Mouse (Mus musculus) kidney, postnatal 36 days (tissue): Measurements from ENCODE around the gene Mettl27.
"Not testable (repeated sequence)": the region's sequence is repeated elsewhere in the genome, so short reads cannot be mapped to it uniquely, and the experiment has no call there.

ENCODE experiments used
- DNase-seq, 2 experiments: peaks; one replicate each; pipeline ENCODE4 v3.0.0; 2021 to 2022; ENCODE audit warnings: mixed read lengths in 2 of 2

Gene Mettl27

DNA sequence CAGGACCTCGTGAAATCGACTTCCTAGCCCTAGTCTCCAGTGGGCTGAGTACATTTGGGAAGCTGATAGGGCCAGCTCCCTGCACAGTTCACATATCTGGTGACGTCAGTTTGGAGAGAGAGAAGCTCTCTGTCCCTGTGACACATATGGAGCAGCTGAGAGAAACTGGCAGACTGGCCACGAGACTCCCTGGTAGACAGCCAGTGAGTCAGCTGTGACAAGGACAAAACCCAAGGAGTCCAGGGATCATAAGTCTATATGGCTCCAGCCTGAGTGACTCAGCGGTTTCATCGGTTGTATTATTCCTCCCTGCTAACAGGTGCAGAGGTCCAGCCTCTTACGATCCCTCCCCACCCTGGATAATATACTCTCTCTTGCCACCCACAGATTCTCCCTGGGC is 26.9 kb downstream of the Mettl27 start:
- peak in 1 of 2 experiments; percentile 25 for DNase-seq

- no peak for DNase-seq
Measured at GRCm38 (mm10) chr5:134960430-134960829, 28.3 kb downstream of the Mettl27 start.

DNA sequence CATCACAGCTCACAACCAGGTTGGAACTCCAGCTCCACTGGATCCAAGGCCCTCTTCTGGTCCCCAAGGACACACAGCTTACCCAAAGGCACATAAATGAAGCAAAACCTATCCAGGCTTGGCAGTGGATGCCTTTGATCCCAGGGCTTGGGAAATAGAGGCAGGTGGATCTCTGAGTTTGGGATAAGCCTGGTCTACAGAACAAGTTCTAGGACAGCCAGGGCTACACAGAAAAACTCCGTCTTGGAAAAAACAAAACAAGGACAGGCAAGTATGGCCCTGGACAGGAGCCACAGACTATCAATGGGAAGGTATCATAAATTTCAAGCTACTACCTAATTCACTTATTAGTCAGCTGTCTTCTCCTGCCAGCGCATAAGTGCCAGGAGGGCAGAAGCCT is 29.4 kb downstream of the Mettl27 start:
- no peak for DNase-seq

DNA sequence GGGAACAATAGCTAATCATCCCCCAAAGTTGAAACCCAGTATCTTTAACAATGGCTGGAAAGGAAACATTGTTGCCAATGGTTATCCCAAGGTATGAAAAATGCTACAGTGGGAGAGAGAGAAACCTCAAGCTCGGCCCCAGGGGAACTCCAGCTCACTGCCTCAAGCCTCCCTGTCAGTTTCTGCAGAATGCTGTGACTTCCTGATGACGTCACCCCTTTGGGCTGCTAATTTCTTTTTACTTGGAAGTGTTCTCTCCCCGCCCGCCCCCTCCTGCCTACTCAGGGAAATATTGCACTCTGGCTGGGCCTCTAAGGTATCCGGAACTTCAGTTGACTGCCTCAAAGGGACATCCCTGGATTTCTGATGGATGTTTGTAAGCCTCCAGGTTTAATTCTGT is 31.4 kb downstream of the Mettl27 start:
- DNase-seq: peak; percentile 55 to 69

DNA sequence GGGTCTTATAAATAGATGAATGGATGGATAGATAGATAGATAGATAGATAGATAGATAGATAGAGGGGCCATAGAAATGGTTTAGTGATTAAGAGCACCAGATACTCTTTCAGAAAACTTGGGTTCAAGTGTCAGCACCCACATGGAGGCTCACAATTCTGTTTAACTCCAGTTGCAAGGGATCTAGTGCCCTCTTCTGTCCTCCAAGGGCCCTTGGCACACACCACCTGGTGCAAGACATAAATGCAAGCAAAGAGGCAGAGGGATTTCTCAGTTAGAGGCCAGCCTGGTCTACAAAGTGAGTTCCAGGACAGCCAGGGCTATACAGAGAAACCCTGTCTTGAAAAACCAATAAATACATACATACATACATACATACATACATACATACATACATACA is 32.5 kb downstream of the Mettl27 start:
- not testable (repeated sequence) for DNase-seq

DNA sequence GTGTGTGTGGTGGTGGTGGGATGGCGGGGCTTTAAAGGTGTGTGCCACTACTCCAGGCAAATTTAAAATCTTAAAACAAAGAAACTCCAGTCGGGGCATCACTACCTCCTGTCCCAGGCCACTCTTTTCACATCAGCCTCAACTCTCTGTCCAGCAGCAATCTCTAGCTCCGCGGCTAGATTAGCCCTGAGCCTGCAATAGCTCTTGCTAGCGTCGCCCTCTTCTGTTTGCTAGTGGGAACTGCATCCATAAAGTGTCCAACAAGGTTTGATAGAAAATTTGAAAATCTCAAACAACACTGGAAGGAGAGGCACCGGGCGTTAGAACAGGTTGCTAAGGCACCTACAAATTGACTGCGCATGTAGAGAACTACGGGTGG is 33.3 kb downstream of the Mettl27 start:
- DNase-seq: peak; percentile 79 to 88

GRCm38 (mm10) chr5:134965852-134966821 is 34.0 kb downstream of the Mettl27 start:
- peak; percentile 54 to 64 for DNase-seq

DNA sequence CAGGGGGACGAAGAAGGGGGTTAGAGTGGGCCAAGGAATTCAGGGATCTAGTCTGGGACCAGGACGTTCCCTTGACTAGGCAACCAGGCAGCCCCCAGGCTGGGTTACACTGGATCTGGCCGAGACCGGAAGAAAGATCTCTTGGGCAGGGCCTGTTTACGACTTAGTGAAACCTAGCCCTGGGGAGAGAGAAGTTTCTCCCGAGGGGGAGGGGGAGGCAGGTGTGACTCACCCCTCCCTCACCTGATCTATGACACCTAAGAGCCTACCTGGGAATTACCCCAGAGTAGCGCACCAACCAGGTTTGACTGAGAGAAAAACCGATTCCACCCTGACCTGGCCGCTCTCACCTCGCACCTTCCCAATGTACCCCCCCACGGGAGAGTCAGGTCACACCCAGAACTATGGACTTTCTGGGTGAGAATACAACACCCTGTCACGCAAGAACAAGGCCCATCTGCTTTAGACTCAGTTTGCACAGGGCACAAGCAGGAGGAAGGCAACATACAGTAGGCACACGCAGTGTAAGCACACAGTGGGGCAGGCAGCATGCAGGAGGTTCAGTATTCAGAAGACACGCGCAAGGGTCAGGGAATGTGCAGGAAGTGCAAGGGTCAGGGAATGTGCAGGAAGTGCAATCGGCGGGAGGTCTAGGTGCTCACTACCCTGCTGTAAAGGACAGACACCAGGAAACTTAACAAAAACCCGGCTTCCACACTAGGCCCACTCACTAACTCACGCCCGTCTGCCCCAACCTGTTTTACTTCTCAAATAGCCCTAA is 35.2 kb downstream of the Mettl27 start:
- no peak for DNase-seq

DNA sequence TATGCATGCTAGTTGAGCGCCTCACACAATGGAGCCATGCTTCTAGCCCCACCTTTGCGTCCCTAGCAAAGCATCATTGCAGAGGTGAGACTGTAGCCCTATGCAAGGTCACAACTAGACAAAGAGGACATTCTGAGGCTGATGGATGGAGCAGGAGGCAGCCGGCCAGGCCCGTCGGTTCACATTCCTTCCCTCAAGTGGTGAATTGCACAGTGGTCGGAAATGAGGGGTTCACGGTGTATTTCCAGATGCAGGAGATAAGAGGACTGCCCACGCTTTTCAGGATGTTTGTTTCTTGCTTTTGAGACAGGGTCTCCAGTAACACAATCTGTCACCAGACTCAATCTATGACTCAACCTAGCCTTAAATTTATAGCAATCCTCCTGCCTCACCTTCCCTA is 38.5 kb downstream of the Mettl27 start:
- no peak for DNase-seq

DNA sequence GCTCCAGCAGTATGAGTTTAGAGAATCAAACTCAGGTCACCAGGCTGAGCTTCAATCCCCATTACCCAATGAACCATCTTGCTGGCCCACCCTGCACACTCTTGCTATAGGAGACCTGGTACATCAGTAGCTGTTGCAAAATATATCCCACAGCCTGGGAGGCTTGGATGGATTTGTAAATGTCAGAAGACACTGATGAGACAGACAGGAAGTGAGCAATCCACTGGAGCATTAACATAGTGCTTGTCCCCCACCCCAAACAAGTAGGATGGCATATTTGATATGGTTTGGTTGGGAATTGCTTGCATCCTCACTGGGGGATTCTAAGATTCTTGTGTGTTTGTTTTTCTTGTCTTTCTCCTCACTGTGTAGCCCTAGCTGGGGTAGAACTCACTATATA is 40.9 kb downstream of the Mettl27 start:
- DNase-seq: no peak

GRCm38 (mm10) chr5:134973526-134973925 is 41.4 kb downstream of the Mettl27 start:
- no peak for DNase-seq

- DNase-seq: no peak
Measured at GRCm38 (mm10) chr5:134974294-134974693, 42.1 kb downstream of the Mettl27 start.

DNA sequence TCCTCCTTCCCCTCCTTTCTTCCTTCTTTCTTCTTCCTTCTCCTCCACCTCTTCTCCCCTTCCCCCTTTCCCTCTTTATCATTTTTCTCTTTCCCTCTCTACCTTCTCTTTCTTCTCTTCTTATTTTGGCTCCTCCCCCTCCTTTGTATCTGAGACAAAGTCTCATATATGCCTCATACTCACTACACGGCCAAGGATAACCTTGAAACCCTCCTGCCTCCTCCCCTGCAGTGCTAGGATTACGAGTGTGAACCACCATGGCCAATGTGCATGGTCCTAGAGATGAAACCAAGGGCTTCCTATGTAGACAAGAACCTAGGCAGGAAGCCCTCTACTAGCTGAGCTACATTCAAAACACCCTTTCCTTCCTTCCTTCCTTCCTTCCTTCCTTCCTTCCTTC is 42.8 kb downstream of the Mettl27 start:
- no peak for DNase-seq

DNA sequence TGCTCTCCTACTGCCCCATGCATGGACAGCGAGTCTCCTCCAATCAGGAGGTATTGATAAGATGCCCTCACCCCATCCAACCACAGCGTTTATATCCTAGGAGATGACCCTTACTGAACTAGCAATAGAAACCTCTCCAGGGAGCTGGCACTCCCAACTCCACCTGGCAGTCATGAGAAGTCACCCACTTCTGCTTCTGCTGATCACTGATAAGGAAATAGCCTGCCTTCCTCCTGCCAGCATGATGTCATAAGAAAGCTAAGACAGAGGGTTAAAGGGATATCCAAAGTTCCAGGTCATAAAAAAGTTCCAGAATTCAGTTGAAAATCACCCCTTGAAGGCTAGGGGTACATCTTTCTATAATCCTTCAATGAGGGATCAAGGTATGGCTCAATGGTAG is 44.0 kb downstream of the Mettl27 start:
- no peak for DNase-seq

DNA sequence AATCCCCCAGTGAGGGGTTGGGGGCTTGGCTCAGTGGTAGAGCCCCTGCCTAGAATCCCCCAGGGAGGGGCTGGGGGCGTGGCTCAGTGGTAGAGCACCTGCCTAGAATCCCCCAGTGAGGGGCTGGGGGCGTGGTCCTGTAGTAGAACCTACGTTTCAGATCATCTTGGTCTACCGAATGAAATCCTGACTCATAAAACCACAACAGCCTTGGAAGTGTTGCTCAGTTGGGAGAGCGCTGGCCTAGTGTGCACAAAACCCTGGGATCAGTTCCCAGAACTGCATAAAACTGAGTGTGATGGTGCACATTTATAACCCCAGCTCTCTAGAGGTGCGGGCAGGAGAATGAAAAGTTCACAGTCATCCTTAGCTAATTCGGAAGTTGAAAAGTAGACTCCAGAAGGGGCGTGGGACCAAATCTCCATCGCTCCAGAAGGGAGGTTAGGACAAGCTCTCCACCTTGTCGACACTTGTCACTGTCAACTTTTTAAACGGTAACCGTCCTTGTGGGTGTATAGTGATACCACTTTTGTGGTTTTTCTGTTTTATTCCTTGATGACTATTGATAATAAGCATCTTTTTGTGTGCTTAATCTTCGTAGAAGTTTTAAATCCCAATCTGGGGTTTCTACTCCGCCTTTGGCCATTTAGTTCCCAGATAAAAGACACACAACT is 44.5 kb downstream of the Mettl27 start:
- no peak for DNase-seq

- DNase-seq: no peak
Measured at GRCm38 (mm10) chr5:134977837-134978236, 45.7 kb downstream of the Mettl27 start.

- DNase-seq: peak in 1 of 2 experiments; percentile 67
Measured at GRCm38 (mm10) chr5:134981149-134981548, 49.0 kb downstream of the Mettl27 start.

GRCm38 (mm10) chr5:134983111-134983510 is 50.9 kb downstream of the Mettl27 start:
- DNase-seq: no peak

GRCm38 (mm10) chr5:134983771-134984170 is 51.6 kb downstream of the Mettl27 start:
- DNase-seq: no peak

DNA sequence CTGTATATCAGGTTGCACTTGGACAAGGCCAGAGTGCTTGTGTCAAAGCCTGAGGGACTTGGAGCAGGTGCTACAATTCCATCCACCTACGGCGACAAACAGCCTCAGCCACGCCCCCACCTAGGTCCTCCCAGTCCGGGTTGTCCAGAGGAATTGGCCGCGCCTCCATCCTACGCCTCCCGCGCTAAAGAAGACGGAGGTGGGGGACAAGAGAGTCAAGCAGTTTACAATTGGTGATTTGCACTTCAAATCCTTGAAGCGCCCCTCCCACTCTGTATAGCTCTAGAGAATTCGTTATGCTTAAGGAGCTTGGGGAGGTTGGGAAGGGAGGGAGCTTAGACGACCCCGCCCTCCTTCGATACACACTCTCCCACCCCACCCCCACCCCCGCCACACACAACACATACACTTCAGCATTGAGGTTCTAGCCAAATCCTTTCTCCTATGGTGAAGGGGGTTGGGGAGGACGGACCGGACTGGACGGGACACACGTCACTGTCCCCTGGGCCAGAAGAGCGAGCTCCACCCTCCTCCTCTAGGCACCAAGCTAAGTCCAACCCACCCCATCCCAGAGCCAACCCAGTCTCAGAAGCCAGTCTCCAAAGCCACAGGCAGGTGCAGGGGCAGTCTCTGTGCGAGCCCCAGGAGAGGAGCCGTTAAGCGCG is 53.6 kb downstream of the Mettl27 start, which contains the start of gene Cldn3:
Gene Cldn3 (plus strand): TSS at position 582 of the 665 bp plus-strand sequence.
- DNase-seq: peak; percentile 83 to 87

DNA sequence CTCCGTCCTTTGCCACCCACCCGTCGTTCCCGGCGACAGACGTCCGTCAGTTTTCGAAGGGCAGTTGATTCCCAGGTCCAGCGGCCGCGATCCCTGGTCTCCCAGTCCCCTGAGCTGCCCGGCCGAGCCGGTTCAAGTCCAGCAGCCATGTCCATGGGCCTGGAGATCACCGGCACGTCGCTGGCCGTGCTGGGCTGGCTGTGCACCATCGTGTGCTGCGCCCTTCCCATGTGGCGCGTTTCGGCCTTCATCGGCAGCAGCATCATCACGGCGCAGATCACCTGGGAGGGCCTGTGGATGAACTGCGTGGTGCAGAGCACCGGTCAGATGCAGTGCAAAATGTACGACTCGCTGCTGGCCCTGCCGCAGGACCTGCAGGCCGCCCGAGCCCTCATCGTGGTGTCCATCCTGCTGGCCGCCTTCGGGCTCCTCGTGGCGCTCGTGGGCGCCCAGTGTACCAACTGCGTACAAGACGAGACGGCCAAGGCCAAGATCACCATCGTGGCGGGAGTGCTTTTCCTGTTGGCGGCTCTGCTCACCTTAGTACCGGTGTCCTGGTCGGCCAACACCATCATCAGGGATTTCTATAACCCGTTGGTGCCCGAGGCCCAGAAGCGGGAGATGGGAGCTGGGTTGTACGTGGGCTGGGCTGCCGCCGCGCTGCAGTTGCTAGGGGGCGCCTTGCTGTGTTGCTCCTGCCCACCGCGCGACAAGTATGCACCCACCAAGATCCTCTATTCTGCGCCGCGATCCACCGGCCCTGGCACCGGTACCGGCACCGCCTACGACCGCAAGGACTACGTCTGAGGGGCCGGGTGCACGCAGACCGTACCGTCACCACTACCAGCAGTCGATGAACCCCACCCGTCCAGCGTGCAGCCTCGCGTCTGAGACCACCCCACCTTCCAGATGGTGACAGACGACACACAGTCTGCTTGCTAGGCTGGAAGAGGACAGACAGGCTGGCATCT is 54.4 kb downstream of the Mettl27 start:
- peak in 1 of 2 experiments; percentile 50 for DNase-seq
